Mouse (Mus musculus) layer of hippocampus, adult 2 months (tissue): ENCODE data around the gene Anks1. TPM values are rescaled to one million over a fixed set of nuclear protein-coding genes. Genes with fewer than 3 reads are reported as not detected.
A peak's percentile ranks its signal among the peaks of the same experiment; 100 is the strongest.

ENCODE experiments used
- DNase-seq, 2 experiments: peaks; one replicate each; pipeline ENCODE4 v3.0.0; 2022; ENCODE audit warnings: low spot score in 2 of 2
- H3K27ac ChIP-seq: fragments of 200-600 bp; 2 replicates; pipeline ENCODE4 v1.8.1; 2022
- H3K4me3 ChIP-seq: fragments of 200-600 bp; 2 replicates; pipeline ENCODE4 v1.8.1; 2022; ENCODE audit warnings: mild to moderate bottlenecking
- CTCF ChIP-seq: fragments of 200-600 bp; conservative IDR thresholded peaks from 2 replicates; pipeline ENCODE4 v1.8.1; 2022; ENCODE audit warnings: antibody characterized with exemption, mild to moderate bottlenecking, moderate library complexity
- total RNA-seq, 2 experiments: library from RNA; stranded (reverse); gene quantifications; 2 replicates each; pipeline ENCODE4 v1.2.3; 2021

The Anks1 gene
- total RNA-seq, 2 experiments from 2014 or later, result 35.6 to 42.0 TPM

DNA sequence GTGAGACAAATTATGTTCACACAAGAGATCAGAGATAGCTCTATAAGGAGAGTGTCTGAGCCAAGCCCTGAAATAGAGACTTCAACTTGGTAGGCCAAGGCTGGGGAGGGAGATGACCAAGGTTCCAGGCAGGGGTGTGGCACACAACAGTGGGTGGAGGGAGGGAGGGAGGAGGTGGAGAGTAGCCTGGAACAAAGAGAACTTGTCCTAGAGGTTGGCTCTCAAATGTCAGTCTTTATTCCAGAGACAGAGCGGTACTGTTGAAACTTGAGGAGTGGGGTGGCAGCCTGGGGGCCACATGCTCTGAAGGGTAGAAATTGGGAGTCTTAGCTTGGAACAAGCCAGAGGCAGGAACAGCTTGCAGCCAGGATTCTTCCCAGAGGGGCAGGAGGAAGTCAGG lies 91.7 kb downstream of the Anks1 start:
- no peak for TF ChIP-seq CTCF
- H3K27ac ChIP-seq, result peak overlapping the region; percentile 85
- DNase-seq, result no peak
- H3K4me3 ChIP-seq, result no peak overlapping the region

DNA sequence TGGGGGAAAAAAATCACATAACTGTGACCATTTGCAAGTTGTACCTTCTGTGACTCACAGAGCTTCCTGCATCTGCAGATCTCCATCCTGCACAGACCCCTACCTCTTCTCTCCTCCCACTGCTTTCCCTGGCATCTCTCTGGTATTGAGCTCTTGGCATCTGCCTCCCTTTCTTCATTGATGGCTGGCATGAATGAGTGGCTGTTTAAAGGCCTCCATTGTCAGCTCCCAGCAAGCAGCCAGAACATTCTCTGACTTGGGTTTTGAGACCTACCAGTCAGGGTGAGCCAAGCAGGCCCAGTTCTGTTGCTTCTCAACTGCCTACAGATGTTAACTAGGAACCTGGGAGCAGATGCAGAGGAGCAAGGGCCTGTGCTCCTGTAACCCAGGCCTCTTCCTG lies 96.3 kb downstream of the Anks1 start:
- Histone ChIP-seq H3K27ac (peak overlapping the region; percentile 93), H3K4me3 (no peak overlapping the region)
- no peak for TF ChIP-seq CTCF
- DNase-seq, result peak in 1 of 2 experiments; percentile 67

- H3K4me3 ChIP-seq, result no peak overlapping the region
- TF ChIP-seq CTCF, result peak; percentile 35
- peak overlapping the region; percentile 93 for H3K27ac ChIP-seq
- no peak for DNase-seq
Observed at GRCm38 (mm10) chr17:28006208-28006607, 97.1 kb downstream of the Anks1 start.

DNA sequence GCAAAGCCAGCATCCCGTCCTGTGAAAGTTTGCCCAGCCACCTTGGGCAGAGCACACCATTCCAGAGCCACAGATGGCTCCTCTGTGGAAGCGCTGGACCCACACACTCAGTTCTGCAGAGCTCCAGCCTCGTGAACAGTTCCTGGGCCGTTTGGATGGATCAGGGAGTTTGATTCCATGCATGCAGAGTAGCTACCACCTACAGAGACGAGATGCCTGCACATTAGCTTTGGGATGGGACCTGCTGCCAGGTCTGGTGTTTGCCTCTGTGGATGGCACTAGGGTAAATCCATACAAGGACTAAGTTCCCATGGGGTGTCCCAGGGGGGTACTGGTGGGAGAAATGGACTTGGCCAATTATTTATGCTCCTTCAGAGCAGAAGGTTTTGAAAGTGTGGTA lies 97.5 kb downstream of the Anks1 start:
- Histone ChIP-seq H3K27ac (peak overlapping the region; percentile 93), H3K4me3 (peak overlapping the region; percentile 22)
- TF ChIP-seq CTCF, result no peak
- no peak for DNase-seq

DNA sequence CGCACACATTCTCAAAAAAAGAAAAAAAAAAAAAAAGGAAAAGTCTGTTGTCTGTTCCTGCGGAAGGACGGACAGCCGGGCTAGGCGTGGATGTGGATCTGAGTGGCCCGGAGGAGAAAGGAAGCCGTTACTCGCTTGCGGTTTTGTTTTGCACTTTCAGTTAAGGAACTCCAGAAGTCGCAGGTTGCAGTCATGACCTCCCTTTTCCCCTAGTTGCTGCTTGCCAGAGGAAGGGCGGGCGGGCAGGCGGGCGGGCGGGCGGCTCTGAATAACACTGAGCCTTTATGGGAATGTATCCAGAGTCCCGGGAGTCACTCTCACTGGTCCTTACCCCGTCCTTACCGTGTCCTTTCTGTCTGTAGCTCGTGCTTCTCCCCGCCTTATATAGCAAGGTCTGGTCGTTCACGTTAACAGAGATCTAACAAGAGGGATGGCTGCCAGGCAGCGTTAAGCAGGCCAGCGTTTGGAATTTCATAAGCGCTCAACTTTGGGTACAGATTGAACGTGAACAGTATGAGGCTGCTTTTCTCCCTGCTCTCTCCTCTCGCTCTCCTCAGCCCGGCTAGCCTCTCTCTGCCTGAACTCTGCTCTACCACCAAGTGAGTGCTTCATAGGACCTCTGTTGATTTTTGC lies 98.2 kb downstream of the Anks1 start:
- no peak for DNase-seq
- Histone ChIP-seq H3K27ac (peak overlapping the region; percentile 93), H3K4me3 (peak overlapping the region; percentile 38)
- no peak for TF ChIP-seq CTCF

DNA sequence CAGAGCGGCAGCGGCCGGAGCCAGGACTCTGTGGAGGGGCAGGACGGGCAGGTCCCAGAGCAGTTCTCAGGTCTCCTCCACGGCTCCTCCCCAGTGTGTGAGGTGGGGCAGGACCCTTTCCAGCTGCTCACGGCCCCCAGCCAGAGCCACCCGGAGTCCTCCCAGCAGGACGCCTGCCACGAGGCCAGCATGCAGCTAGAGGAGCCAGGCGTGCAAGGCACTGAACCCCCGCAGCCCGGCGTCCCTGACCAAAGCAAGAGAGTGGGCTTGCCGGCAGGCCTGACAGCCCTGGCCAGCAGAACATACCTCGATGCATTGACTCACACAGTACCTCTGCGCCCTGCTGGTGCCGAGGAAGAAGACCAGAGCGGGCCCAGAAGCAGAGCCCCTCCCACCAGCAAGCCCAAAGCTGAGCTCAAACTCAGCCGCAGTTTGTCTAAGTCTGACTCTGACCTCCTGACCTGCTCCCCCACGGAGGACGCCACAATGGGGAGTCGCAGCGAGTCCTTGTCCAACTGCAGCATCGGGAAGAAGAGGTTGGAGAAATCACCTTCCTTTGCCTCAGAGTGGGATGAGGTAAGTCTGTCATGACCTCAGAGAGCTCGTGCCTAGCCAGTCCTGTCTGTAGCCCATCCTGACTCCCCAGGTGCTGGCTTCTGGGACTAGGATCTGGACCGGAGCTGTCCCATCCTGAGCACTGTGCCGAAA lies 98.9 kb downstream of the Anks1 start:
- peak overlapping the region; percentile 38 for H3K4me3 ChIP-seq
- peak overlapping the region; percentile 93 for H3K27ac ChIP-seq
- no peak; the same call in 1 of the 2 replicates for TF ChIP-seq CTCF
- no peak for DNase-seq

DNA sequence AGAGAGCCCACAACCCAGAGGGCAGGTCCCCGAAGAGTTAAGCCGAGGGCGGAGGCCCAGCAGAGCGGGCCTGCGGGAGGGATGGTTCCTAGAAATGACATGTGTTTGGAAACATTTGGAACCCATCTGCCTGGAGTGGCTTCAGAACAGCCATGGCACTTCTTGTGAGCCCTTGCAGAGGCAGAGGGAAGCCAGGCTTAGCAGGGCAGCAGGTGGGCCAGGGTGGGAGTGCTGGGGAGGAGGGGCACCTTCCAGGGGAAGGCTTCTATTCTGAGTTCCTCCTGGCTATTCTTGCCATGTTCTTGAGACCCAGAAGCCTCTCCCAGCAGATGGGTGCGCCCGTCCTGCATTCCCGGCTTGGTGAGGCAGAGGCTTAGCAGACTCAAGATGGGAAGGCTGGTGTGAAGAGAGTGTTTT lies 99.5 kb downstream of the Anks1 start:
- Histone ChIP-seq H3K4me3 (peak overlapping the region; percentile 38), H3K27ac (peak overlapping the region; percentile 93)
- DNase-seq, result no peak
- TF ChIP-seq CTCF, result no peak

DNA sequence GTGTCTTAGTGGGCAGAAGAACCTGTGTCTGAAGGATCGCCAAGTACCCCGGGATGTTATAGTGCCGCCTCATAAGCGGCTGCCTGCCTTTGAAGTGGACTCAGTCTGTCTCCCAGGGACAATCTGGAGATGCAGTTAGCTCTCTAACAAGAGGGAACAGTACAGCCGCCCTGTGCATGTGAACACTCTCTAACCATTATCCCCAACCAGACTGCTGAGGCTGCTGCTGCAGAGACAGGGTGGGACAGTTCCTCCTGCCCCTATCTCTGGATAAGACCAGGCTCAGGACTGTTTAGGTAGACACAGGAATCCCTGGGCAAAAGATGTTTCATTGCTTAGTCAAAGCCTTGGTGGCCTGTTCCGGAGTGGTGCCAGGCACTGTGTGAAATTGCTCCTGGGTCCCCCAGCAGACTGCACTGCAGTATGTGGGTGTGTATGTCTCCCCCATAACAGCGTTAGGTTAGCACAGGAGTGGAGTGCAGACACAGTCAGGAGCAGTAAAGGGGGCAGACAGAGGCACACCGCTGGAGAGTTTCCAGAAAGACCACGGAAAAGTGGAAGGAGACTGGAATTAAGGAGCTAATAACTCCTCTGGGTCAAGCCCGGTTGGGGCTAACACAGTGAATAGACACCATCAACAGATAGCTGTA lies 100.1 kb downstream of the Anks1 start:
- TF ChIP-seq CTCF, result no peak
- peak overlapping the region; percentile 93 for H3K27ac ChIP-seq
- DNase-seq, result no peak
- peak overlapping the region; percentile 38 for H3K4me3 ChIP-seq

DNA sequence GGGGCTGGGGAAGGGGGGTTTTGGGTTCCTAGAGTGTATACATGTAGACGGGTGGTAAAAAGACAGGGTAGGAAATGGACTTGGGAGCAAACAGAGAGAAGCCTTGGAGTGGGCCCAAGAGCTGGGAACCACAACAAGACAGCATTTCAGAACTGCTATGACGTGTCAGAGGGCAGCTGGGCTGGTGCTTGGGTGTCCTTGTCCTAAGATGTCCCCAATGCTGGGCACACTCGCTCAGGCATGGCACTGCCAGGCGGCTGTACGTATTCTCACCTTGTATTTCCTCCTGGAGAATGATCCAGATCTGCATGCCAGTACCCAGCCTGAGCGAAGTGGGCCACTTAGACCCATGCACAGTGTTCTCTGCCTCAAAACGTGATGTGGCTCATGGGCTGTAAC lies 100.6 kb downstream of the Anks1 start:
- TF ChIP-seq CTCF, result no peak
- no peak for DNase-seq
- Histone ChIP-seq H3K4me3 (peak overlapping the region; percentile 38), H3K27ac (peak overlapping the region; percentile 93)

- H3K27ac ChIP-seq, result no peak overlapping the region; the same call in 1 of the 2 replicates
- DNase-seq, result no peak
- no peak overlapping the region; the same call in 1 of the 2 replicates for H3K4me3 ChIP-seq
- no peak for TF ChIP-seq CTCF
Observed at GRCm38 (mm10) chr17:28010925-28011324, 101.8 kb downstream of the Anks1 start.

DNA sequence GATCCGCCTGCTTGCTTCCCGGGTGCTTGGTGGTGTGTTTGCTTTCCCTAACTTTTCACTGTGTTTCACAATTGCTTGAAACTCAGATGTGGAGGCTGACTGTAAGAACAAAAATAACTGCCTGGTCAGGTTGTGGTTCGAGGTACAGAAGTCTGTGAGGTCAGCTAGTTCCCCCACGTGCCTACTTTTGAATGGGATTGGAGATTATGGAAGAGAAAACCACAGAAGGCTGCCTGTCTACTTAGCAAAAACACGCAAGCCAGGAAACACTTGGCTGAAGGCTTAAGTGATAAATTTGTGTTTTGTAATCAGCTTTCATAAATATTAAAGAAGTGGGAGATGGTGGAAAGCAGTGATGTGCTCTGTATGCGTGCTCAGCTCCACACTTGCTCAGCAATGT lies 103.7 kb downstream of the Anks1 start:
- Histone ChIP-seq H3K4me3 (no peak overlapping the region; the same call in 1 of the 2 replicates), H3K27ac (peak overlapping the region; percentile 73)
- no peak for TF ChIP-seq CTCF
- no peak for DNase-seq

DNA sequence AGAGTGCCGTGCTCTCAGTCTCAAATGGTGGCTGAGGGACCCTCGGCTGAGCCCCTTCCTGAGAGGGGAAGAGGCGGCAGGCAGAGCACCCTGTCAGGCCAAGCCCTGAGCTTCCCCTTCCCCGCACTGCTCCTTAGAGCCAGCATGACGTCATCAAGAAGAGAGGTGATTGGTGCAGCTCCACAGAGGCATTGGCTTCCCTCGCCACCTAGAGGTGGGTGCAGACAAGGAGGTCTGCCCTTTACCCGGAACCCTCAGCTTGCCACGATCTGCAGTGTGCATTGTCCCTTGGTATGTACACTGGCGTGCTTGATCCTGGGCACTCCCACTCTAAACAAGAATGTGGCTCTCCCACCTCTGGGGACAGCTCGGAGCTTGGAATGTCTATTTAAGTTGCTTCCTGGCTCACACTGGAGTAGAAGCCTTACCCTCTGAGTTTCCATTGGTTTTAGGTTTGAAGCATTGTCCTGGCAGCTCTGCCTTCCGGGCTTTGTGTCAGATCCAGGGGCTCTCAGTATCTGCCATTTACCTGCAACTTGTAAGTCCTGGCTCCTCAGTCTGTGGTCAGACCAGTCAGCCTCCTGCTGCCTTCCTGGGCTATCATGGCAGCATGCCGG lies 104.3 kb downstream of the Anks1 start:
- Histone ChIP-seq H3K27ac (peak overlapping the region; percentile 73), H3K4me3 (no peak overlapping the region; the same call in 1 of the 2 replicates)
- DNase-seq, result peak in 1 of 2 experiments; percentile 55
- TF ChIP-seq CTCF, result peak; percentile 74

- no peak for DNase-seq
- TF ChIP-seq CTCF, result no peak
- H3K27ac ChIP-seq, result 0 out of 2 replicates have a peak overlapping the region, but pooled peaks have one; percentile 36
- H3K4me3 ChIP-seq, result no peak overlapping the region
Observed at GRCm38 (mm10) chr17:28014449-28014848, 105.3 kb downstream of the Anks1 start.
